In genomic region chr3:95231298-95232221, GRCm38 (mm10) we compare ENCODE assay signal across 8 mouse cellular contexts. TPM values are rescaled to one million over a fixed set of nuclear protein-coding genes. Genes with fewer than 3 reads are reported as not detected.
DNase-seq lines count a peak whose midpoint lies in the region; ATAC-seq and TF ChIP-seq lines count a peak whose summit lies in the region.

Gene Mllt11, minus strand, starts transcription at chr3:95232171.

- no peak for ATAC-seq in lung, embryonic 15.5 days (ENCODE audit: borderline replicate concordance, extremely low read depth, low FRiP score, low TSS enrichment)

- intact Hi-C loops in gastrocnemius, postnatal 36 days (cut with DNase I), result no loop called here

- no peaks in the 10 kb centered on the region for H3K9me3 ChIP-seq in lung, embryonic 15.5 days

- no peak for DNase-seq in adrenal gland, postnatal 10 days
- DNase-seq in adrenal gland, postnatal 25 days, result no peak
- peak; percentile 65 for DNase-seq in T-cell, adult 2 months (ENCODE audit: low spot score)
- DNase-seq in gastrocnemius, postnatal 36 days, result no peak
- DNase-seq in kidney, postnatal 25 days, result peak; percentile 29 to 68
- DNase-seq in spleen, adult 2 months (ENCODE audit: low read depth in 1 of 2, low spot score in 2 of 2), result peak; percentile 34 to 82
- no peak for DNase-seq in right cerebral cortex, postnatal 36 days (ENCODE audit: low spot score in 2 of 2)

- H3K36me3 ChIP-seq in lung, embryonic 15.5 days, result peaks cover 50% of the 10 kb centered on the region
- H3K36me3 ChIP-seq in spleen, adult 2 months (ENCODE audit: control insufficient read depth, insufficient read depth, low read length), result peaks cover 44% of the 10 kb centered on the region

- H3K4me1 ChIP-seq in lung, embryonic 15.5 days, result peaks cover 26% of the 10 kb centered on the region
- peaks cover 15% of the 10 kb centered on the region for H3K4me1 ChIP-seq in spleen, adult 2 months (ENCODE audit: control insufficient read depth, insufficient read depth, insufficient read length)

- H3K4me2 ChIP-seq in lung, embryonic 15.5 days, result peak within 1 kb of the TSS; percentile 86

- H3K27me3 ChIP-seq in lung, embryonic 15.5 days, result no peaks in the 10 kb centered on the region
- no peaks in the 10 kb centered on the region for H3K27me3 ChIP-seq in spleen, adult 2 months (ENCODE audit: control insufficient read depth, insufficient read depth, low read length)

- H3K4me3 ChIP-seq in lung, embryonic 15.5 days, result peak within 1 kb of the TSS; percentile 88; the same call in 1 of the 2 replicates
- H3K4me3 ChIP-seq in spleen, adult 2 months (ENCODE audit: extremely low read depth, insufficient read depth, insufficient read length), result peak within 1 kb of the TSS; percentile 49

- H3K27ac ChIP-seq in lung, embryonic 15.5 days, result peak within 1 kb of the TSS; percentile 98; the same call in 1 of the 2 replicates
- H3K27ac ChIP-seq in spleen, adult 2 months (ENCODE audit: insufficient read depth, low read length), result peak within 1 kb of the TSS; percentile 97

- no peak within 1 kb of the TSS for H3K9ac ChIP-seq in lung, embryonic 15.5 days

- TF ChIP-seq POLR2A in spleen, adult 2 months (IDR thresholded peaks at IDR 0.05; ENCODE audit: low read depth, low read length), result peak; percentile 70

- WGBS in lung, embryonic 15.5 days, result 75% methylated on average over 13 of the region's 13 CpGs
- 35% methylated on average over 13 of the region's 13 CpGs for WGBS in spleen, adult 2 months

- TF ChIP-seq CTCF in spleen, adult 2 months (IDR thresholded peaks at IDR 0.05; ENCODE audit: extremely low read depth, insufficient read depth, insufficient read length, insufficient replicate concordance), result no peak

RNA-seq across cellular contexts. Expression of gene Mllt11, which starts in this region (rescaled TPM):
- 10 to 100 TPM; 13.8 to 23.7 TPM for total RNA-seq in adrenal gland, postnatal 10 days (2021)
- total RNA-seq in adrenal gland, postnatal 25 days (2021), result 7.6 and 8.9 TPM in 2 replicates
- 10 to 100 TPM; 48.5 to 63.2 TPM for total RNA-seq in gastrocnemius, postnatal 36 days (2021)
- 10.7 and 11.6 TPM in 2 replicates for polyA plus RNA-seq in lung, embryonic 15.5 days (2015; fragmentation: Nextera tagmentation; extraction: Ambion mirVana)
- polyA plus RNA-seq in spleen, adult 2 months (2012; rRNA removed), result 15.5 and 16.2 TPM in 2 replicates

Comparison
In these comparisons a context has a peak if more than half of its experiments do, and no peak if none do; other contexts are left out.
1. DNase-seq: peak in T-cell, adult 2 months (single experiment), kidney, postnatal 25 days (2 of 2) and spleen, adult 2 months (2 of 2); none in adrenal gland, postnatal 10 days (single experiment), adrenal gland, postnatal 25 days (single experiment), gastrocnemius, postnatal 36 days (0 of 2) and right cerebral cortex, postnatal 36 days (0 of 2).